Mouse (Mus musculus): Measurements from ENCODE around the gene Hagh. TPM values are rescaled to one million over a fixed set of nuclear protein-coding genes. Genes with fewer than 3 reads are reported as not detected.

Hagh gene
- total RNA-seq, 2 experiments from 2014 or later, result 45.8 to 46.1 TPM

DNA sequence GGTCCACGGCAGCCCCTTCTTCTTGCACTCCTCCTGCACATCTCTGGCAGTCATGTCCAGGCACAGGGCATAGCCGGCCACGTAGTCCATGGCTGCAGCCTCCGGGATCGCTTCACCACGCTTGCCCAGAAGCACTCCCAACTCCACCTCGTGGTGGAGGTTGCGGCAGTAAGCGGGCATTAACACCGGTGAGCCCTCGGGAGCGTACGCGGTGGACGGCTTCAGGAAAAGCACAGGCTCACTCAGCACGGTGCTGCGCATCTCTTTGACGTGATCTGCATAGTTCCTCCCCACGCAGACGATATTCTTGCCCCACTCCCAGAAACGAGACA lies 9.8 kb downstream of the Hagh start:
- no peak; the same call in 1 of the 2 replicates for ATAC-seq (replicated peaks; ENCODE audit: poor library complexity, severe bottlenecking)

GRCm38 (mm10) chr17:24850065-24850772 lies 10.3 kb downstream of the Hagh start, which contains the start of gene Fahd1:
TSS of gene Fahd1 (minus strand) at chr17:24850364.
- peak; percentile 90 for ATAC-seq (replicated peaks; ENCODE audit: poor library complexity, severe bottlenecking)

DNA sequence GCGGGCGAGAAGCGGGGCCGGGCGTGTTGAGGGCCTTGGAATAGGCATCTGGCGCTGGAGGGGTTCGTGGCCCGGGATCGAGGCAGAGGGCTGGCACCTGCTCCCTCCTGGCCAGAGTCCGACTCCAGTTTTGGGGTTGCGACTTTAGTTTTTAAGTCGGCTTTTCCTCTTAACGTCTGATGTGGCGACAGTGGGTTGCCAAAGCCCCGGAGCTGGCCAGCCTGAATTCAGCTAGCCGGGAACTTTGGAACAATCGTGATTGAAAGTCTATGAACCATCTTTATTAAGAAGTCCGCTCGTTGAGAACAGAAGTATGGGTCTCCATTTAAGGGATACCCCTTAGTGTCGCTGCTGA lies 10.8 kb downstream of the Hagh start:
- ATAC-seq (replicated peaks; ENCODE audit: poor library complexity, severe bottlenecking), result no peak

GRCm38 (mm10) chr17:24851381-24852125 lies 11.6 kb downstream of the Hagh start:
- peak; percentile 26; the same call in 1 of the 2 replicates for ATAC-seq (replicated peaks; ENCODE audit: poor library complexity, severe bottlenecking)

GRCm38 (mm10) chr17:24855838-24856464 lies 16.0 kb downstream of the Hagh start:
- ATAC-seq (replicated peaks; ENCODE audit: poor library complexity, severe bottlenecking), result no peak

- no peak for ATAC-seq (replicated peaks; ENCODE audit: poor library complexity, severe bottlenecking)
These were observed 16.6 kb downstream of the Hagh start for GRCm38 (mm10) chr17:24856589-24856988.

- ATAC-seq (replicated peaks; ENCODE audit: poor library complexity, severe bottlenecking), result no peak
These were observed 18.0 kb downstream of the Hagh start for GRCm38 (mm10) chr17:24857831-24858470.

DNA sequence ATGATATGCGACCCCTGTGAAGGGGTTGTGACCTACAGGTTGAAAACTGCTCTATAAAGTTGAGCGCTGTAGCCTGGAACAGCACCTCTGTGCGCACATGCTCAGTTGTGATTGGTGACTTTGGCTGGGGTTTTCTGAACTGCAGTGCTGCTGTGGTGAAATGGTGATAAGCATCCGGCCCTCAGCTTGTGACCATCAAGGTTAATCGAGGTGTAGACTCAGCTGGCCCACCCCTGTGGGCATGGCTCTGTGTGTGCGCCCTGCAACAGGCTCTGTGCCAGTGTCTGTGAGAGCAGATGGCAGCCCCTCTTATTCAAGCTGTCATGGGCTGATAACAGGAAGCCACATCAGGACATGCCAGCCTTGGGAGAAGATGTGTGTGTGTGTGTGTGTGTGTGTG lies 19.0 kb downstream of the Hagh start:
- no peak for ATAC-seq (replicated peaks; ENCODE audit: poor library complexity, severe bottlenecking)

- ATAC-seq (replicated peaks; ENCODE audit: poor library complexity, severe bottlenecking), result no peak
These were observed 20.1 kb downstream of the Hagh start for GRCm38 (mm10) chr17:24860076-24860475.

- no peak for ATAC-seq (replicated peaks; ENCODE audit: poor library complexity, severe bottlenecking)
These were observed 21.8 kb downstream of the Hagh start for GRCm38 (mm10) chr17:24861785-24862184.

GRCm38 (mm10) chr17:24865776-24866175 lies 25.8 kb downstream of the Hagh start, which contains the start of gene Igfals:
TSS of gene Igfals (plus strand) at chr17:24865997.
- no peak for ATAC-seq (replicated peaks; ENCODE audit: poor library complexity, severe bottlenecking)

DNA sequence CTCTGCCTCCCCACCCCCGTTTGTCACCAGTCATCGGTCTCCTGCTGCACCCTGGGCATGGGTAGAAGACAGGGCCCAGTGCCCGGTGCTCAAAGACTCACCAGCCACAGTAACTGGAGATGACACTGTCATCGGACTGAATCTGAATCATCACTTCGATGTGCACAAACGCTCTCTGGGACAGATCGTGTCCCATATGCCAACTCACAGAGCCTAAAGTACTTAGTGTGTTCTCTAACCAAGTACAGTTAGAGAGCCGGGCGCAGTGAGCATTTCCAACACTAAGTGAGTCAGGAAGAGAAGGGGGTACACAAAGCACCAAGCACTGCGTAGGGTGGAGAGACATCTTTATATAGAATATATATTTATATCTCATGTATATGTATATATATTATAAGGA lies 28.0 kb downstream of the Hagh start:
- no peak for ATAC-seq (replicated peaks; ENCODE audit: poor library complexity, severe bottlenecking)

- ATAC-seq (replicated peaks; ENCODE audit: poor library complexity, severe bottlenecking), result no peak
These were observed 33.9 kb downstream of the Hagh start for GRCm38 (mm10) chr17:24873695-24874404.

DNA sequence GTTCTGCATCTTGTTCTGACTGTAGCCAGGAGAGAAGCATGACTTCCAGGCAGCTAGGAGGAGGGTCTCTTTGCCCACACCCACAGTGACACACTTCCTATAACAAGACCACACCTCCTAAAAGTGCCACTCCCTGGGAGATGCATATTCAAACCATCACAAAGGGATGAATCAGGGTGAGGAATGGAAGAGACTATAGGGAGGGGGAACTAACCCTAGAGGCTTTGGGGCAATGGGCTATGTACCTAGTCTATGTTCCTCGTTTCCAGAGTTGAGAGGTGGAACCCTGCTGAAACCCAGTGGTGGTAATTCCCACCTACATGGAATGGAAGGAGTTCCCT lies 34.4 kb downstream of the Hagh start:
- peak; percentile 35; the same call in 1 of the 2 replicates for ATAC-seq (replicated peaks; ENCODE audit: poor library complexity, severe bottlenecking)

GRCm38 (mm10) chr17:24874989-24875388 lies 35.0 kb downstream of the Hagh start:
- no peak for ATAC-seq (replicated peaks; ENCODE audit: poor library complexity, severe bottlenecking)

DNA sequence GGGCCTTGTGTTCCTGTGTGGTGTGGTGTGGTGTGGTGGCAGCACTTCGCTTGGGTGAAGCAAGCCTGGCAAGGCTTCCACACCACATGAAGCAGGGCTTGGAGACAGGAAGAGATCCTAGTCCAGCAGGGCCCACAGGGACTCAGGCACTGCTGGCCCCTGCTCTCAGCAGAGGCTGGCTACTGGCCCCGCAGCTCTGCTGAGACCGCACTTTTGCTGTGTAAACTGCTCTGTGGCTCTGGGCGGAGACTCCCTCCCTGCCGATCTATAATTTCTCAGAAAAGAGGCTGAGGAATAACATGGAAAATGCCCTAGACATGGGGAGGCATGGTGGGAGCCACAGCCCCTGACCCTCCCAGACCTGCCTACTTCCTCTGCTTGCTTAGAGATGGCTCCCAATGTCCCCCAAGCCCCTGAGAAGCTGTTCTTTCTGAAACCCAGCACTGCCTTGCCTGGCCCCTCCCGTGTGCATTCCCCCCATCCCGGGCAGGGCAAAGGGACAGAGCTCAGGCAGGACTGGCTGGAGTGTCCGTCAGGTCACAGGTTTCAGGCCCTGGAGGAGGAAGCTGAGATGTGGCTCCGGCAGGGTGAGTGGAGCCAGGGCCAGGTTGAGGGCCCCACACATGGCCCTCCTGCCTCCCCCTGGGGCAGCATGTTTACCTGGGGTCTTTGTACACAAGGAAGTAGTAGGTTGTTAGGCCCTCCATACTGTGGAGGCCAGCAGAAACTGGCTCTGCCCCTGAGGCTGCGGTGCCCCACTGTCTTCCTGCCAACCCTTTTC lies 37.6 kb downstream of the Hagh start:
- ATAC-seq (replicated peaks; ENCODE audit: poor library complexity, severe bottlenecking), result no peak

DNA sequence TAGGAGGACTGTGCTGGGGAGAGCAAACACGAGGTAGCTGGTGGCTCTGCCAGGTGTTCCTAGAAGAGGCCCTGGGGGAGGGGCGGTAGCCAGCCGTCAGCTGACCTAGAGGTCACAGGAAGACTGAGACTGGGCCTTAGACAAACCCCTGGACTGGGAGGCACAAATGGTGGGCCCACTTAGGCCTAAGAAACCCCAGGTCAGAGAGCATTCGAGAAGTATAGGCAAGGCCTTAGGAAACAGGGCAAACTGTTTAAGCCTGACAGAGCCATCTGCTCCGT lies 38.1 kb downstream of the Hagh start:
- ATAC-seq (replicated peaks; ENCODE audit: poor library complexity, severe bottlenecking), result no peak

GRCm38 (mm10) chr17:24878531-24878930 lies 38.6 kb downstream of the Hagh start:
- no peak for ATAC-seq (replicated peaks; ENCODE audit: poor library complexity, severe bottlenecking)

- ATAC-seq (replicated peaks; ENCODE audit: poor library complexity, severe bottlenecking), result peak; percentile 43
These were observed 41.9 kb downstream of the Hagh start for GRCm38 (mm10) chr17:24881738-24882440.
